Mouse (Mus musculus): ENCODE data around the gene Pdcd5.

DNA sequence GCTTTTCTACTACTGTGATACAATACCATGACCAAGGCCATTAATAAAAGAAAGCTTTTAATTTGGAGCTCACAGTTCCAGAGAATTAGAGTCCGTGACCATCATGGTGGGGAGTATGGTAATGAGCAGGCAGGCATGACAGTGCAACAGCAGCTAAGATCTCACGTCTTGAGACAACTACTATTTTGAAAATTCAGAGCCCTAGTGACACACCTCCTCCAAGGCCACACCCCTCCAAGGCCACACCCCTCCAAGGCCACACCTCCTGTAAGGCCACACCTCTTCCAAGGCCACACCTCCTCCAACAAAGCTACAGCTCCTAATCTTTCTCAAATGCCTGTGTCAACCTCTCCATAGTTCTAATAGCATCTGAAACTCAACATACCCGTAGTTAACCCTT, 1.8 kb upstream of the Pdcd5 start:
- TF ChIP-seq CTCF (IDR thresholded peaks at IDR 0.05; ENCODE audit: low read depth), result no peak
- TF ChIP-seq EP300 (IDR thresholded peaks at IDR 0.05; ENCODE audit: low read depth), result no peak

Measured in heart, postnatal 0 days (tissue).